Mouse (Mus musculus) heart, postnatal 0 days (tissue): Measurements from ENCODE around the gene Taf1c. TPM values are rescaled to one million over a fixed set of nuclear protein-coding genes. Genes with fewer than 3 reads are reported as not detected.

ENCODE experiments used
- ATAC-seq: fragments of 200-750 bp; cut with Nextera tagmentation; 2 replicates; pipeline ENCODE4 v1.8.0; 2017; ENCODE audit warnings: low read depth, moderate number of reproducible peaks, moderate library complexity; ENCODE audit not compliant: insufficient read depth
- DNase-seq: peaks from one replicate; pipeline ENCODE4 v3.0.0-alpha.2; 2016; ENCODE audit warnings: low spot score
- H3K27ac ChIP-seq: fragments of 300-500 bp; sonication (generic); 2 replicates; pipeline ENCODE4 v1.5.1; 2014; ENCODE audit warnings: low read depth, mild to moderate bottlenecking
- H3K27me3 ChIP-seq: fragments of 300-500 bp; sonication (generic); 2 replicates; pipeline ENCODE4 v1.6.1; 2014; ENCODE audit warnings: low read length, mixed read lengths; ENCODE audit not compliant: control insufficient read depth, insufficient read depth
- H3K36me3 ChIP-seq: fragments of 300-500 bp; sonication (generic); replicated peaks from 2 replicates; pipeline ENCODE4 v1.6.1; 2014; ENCODE audit warnings: low read length, mixed read lengths; ENCODE audit not compliant: control insufficient read depth, insufficient read depth
- H3K4me1 ChIP-seq: fragments of 300-500 bp; sonication (generic); 2 replicates; pipeline ENCODE4 v1.6.1; 2014; ENCODE audit warnings: antibody characterized with exemption; ENCODE audit not compliant: control insufficient read depth, insufficient read depth
- H3K4me2 ChIP-seq: fragments of 300-500 bp; sonication (generic); 2 replicates; pipeline ENCODE4 v1.6.1; 2014; ENCODE audit warnings: low read depth, mild to moderate bottlenecking, low read length, moderate library complexity
- H3K4me3 ChIP-seq: fragments of 300-500 bp; sonication (generic); 2 replicates; pipeline ENCODE4 v1.5.1; 2014; ENCODE audit warnings: low read depth, low read length
- H3K9ac ChIP-seq: fragments of 300-500 bp; sonication (generic); replicated peaks from 2 replicates; pipeline ENCODE4 v1.6.1; 2014; ENCODE audit warnings: low read depth, low read length, mixed read lengths
- H3K9me3 ChIP-seq: fragments of 300-500 bp; sonication (generic); replicated peaks from 2 replicates; pipeline ENCODE4 v1.6.1; 2016; ENCODE audit warnings: low read length; ENCODE audit not compliant: control insufficient read depth
- CTCF ChIP-seq: IDR thresholded peaks from 2 replicates; pipeline ENCODE4 v1.5.1; 2016; ENCODE audit warnings: antibody characterized with exemption, control low read depth, low read depth
- EP300 ChIP-seq: IDR thresholded peaks from 2 replicates; pipeline ENCODE4 v1.6.1; 2016; ENCODE audit warnings: antibody characterized with exemption, low read depth
- WGBS: fragments of 180-500 bp; shearing (Covaris S2); extraction: QIAGEN DNeasy Blood & Tissue Kit; methylation state at CpG from one replicate; pipeline ENCODE4 v1.1.7; 2014; 5-methylcytosine and 5-hydroxymethylcytosine counted together
- polyA plus RNA-seq: library from polyadenylated mRNA; unstranded; fragments of >200 nt; fragmentation: Nextera tagmentation; extraction: Ambion mirVana; gene quantifications from 2 replicates; pipeline ENCODE4 v1.2.1, GENCODE M21; 2015
- total RNA-seq: library from RNA; depleted of rRNA; stranded (reverse); fragments of >200 nt; gene quantifications from 2 replicates; pipeline ENCODE4 v1.2.3, GENCODE M21; 2014; ENCODE audit warnings: low replicate concordance

Gene Taf1c
- total and polyA plus RNA-seq, 2 experiments from 2014 or later = 3.7 to 5.3 TPM

DNA sequence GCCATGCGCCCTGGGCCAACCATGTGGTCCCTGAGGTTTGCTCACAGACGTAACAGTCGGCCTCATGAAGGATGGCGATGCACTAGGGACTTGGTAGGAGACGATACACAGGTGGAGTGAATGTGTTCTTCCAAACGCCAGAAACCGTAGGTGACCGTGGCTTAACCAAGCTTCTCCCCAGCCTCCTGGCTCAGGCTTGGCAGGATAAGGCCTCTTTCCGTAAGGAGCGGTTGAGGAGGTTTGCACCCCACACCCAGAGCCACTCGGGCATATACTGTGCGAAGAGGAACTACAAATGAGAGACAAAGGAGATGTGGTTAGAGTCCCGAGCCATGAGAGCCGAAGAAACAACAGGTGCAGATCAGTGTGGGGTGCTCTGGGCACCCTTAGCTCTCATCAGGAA lies 41.2 kb downstream of the Taf1c start:
- DNase-seq (no peak), ATAC-seq (no peak)
- Histone ChIP-seq H3K4me2 (no peak overlapping the region), H3K4me1 (no peaks in the 10 kb centered on the region), H3K9me3 (no peaks in the 10 kb centered on the region), H3K36me3 (peaks cover 51% of the 10 kb centered on the region), H3K27ac (no peak overlapping the region; the same call in 1 of the 2 replicates), H3K9ac (no peak overlapping the region), H3K4me3 (no peak overlapping the region), H3K27me3 (no peaks in the 10 kb centered on the region)
- 89% methylated on average over 14 of the region's 14 CpGs for WGBS
- TF ChIP-seq EP300 (no peak), CTCF (no peak)

DNA sequence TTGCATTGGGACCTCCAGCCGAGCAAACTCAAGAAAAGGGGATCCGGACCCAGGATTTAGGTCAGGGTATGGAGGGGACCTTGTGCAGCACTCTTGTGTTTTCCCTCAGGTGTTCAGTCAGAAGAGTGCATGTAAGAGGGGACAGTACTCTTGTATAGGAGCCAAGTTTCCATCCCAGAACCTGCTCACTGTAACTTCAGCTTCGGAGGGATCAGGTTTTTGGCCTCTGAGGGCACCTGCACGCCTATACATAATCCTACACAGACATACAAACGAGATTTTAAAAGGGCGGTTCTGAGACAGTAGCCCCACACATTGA lies 45.7 kb downstream of the Taf1c start:
- Histone ChIP-seq H3K4me3 (peak overlapping the region; percentile 98; the same call in 1 of the 2 replicates), H3K4me1 (peaks cover 6% of the 10 kb centered on the region), H3K4me2 (peak overlapping the region; percentile 73; the same call in 1 of the 2 replicates), H3K27ac (peak overlapping the region; percentile 66), H3K9me3 (no peaks in the 10 kb centered on the region), H3K9ac (peak overlapping the region; percentile 91), H3K27me3 (no peaks in the 10 kb centered on the region), H3K36me3 (peaks cover 23% of the 10 kb centered on the region)
- DNase-seq (no peak), ATAC-seq (no peak)
- WGBS = 87% methylated on average over 6 of the region's 6 CpGs
- TF ChIP-seq CTCF (no peak), EP300 (no peak)

DNA sequence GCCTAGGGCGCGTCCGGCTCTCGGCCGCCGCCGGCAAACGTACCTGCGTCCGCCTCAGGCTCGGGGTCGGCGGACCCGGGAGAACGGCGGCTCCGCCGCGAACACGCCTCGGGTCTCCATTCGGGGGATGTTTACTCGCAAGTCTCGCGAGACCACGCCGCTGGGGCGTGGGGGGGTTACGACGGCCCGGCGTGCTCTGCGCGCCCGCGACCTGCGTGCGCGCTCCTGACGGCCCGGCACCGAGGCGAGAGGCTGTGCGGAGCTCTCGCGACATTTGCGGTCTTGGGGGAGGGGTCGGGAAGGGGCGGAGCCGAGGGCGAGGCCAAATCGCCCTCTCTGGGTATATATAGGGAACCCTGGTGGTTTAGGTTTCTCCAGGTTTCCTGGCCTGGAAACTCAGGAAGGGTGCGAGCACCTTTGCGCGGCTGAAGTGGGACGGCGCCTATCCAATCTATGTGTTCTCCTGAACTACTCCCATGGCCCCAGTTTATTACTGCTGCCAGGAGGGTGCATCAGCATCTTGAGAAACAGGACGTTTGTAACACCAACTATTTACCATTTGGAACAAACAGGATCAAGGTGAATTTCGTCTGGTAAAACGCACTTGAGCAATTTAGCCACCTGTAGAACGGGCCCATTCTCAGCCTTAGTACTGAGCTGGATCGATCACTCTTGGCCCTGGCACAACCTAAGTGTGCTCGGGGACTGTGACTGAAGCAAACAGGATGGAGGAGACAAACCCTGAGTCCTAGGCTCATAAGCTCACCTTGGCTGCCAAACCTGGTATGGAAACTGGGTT lies 46.2 kb downstream of the Taf1c start, which contains the start of gene Mbtps1:
Gene Mbtps1 (minus strand): TSS at position 133 of the 799 bp plus-strand sequence.
- no peak for TF ChIP-seq CTCF
- peak; percentile 99 for TF ChIP-seq EP300
- H3K4me3 ChIP-seq = peak within 1 kb of the TSS; percentile 98
- ATAC-seq (peak; percentile 99), DNase-seq (peak; percentile 93)
- peak within 1 kb of the TSS; percentile 94 for H3K27ac ChIP-seq
- 5% methylated on average over 63 of the region's 63 CpGs for WGBS
- no peaks in the 10 kb centered on the region for H3K9me3 ChIP-seq
- peaks cover 6% of the 10 kb centered on the region for H3K4me1 ChIP-seq
- peak within 1 kb of the TSS; percentile 94 for H3K4me2 ChIP-seq
- H3K36me3 ChIP-seq = peaks cover 18% of the 10 kb centered on the region
- peak within 1 kb of the TSS; percentile 91 for H3K9ac ChIP-seq
- no peaks in the 10 kb centered on the region for H3K27me3 ChIP-seq

DNA sequence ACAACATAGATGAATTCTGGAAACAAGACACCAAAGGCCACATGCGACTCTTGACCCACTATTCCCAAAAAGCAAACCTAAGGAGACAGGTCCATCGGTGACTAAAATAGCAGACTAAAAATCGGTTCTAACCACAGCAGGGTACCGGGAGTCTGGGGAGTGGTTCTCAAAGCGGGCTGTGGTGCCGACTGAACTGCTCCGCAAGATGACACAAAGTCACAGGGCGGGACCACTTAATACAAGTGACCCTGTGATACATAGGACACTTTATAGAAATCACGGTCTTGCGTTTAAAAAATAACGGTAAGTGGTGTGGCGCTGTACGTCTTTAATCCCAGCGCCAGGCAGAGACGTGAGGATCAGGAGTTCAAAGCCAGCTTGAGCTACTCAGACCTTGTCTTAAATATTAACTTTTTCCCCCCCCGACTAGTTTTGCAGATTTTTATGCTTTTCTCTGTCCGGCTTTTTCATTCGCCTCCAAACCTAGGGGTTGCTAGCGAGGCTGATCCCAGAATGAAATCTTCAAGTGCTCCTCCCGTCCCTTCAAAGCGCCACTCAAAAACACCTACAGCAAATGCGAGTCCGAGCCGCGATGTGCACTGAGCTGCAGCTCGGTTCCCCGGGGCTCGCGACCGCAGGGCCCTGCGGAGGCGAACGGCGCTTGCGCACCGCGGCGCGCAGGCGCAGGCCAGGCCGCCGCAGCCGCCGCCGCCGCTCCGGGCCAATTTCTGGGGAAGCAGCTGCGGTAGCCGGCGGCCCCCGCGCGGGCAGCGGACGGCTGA lies 47.0 kb downstream of the Taf1c start:
- Histone ChIP-seq H3K9ac (peak overlapping the region; percentile 91), H3K9me3 (no peaks in the 10 kb centered on the region), H3K36me3 (peaks cover 10% of the 10 kb centered on the region), H3K27ac (peak overlapping the region; percentile 94), H3K27me3 (no peaks in the 10 kb centered on the region), H3K4me3 (peak overlapping the region; percentile 98), H3K4me1 (peaks cover 6% of the 10 kb centered on the region), H3K4me2 (peak overlapping the region; percentile 94)
- DNase-seq = peak; percentile 73
- TF ChIP-seq CTCF (no peak), EP300 (no peak)
- WGBS = under 1% methylated on average over 54 of the region's 55 CpGs
- peak; percentile 93 for ATAC-seq

DNA sequence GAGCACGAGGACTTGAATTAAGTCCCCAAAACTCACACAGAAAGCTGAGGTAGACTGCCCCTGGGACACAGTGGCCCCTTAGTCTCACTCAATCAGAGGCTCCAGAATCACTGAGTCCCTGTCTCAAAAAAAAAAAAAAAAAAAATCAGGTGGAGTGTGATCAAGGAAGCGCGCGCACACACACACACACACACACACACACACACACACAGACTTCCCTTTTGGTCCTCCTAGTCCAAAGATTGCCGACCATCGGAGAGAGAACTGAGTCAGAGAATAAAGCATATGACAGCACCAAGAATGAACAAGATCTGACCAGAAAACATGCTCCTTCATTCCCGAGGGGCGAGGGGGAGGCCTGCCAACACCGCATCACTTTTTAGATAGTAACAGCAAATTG lies 47.9 kb downstream of the Taf1c start:
- no peak for ATAC-seq
- Histone ChIP-seq H3K9ac (peak overlapping the region; percentile 91), H3K27me3 (no peaks in the 10 kb centered on the region), H3K27ac (no peak overlapping the region), H3K9me3 (no peaks in the 10 kb centered on the region), H3K4me3 (peak overlapping the region; percentile 98; the same call in 1 of the 2 replicates), H3K4me2 (peak overlapping the region; percentile 94), H3K4me1 (peaks cover 6% of the 10 kb centered on the region), H3K36me3 (peaks cover under 1% of the 10 kb centered on the region; the same call in 1 of the 2 replicates)
- 62% methylated on average over 9 of the region's 9 CpGs for WGBS
- TF ChIP-seq EP300 = no peak
- no peak for TF ChIP-seq CTCF
- DNase-seq = no peak
